Mouse (Mus musculus): ENCODE data around the gene Hbb-bh2. TPM values are rescaled to one million over a fixed set of nuclear protein-coding genes. Genes with fewer than 3 reads are reported as not detected.
"Not testable (repeated sequence)": the region's sequence is repeated elsewhere in the genome, so short reads cannot be mapped to it uniquely, and the experiment has no call there.

The Hbb-bh2 gene
- not detected in 2 replicates for polyA plus RNA-seq (2015; fragmentation: Nextera tagmentation; extraction: Ambion mirVana)

DNA sequence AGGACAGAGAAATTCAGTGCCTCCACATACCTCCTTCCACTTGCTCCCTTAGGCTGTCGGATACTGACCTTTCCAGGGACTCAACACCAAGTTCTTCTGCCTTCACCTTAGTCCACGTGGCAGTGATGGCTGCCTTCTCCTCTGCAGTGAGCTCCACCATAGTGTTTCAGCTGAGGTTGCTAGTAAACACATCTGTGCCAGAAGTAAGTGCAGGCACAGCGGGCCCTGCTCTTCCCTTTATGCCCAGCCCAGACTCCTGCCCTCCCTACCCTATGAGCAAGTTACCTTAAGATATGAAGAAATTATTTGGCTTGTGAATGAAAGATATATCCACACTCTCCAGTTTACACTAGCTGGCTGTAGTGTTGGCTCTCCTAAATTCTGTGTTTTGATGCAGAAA, at the start of gene Hbb-bh2:
TSS of gene Hbb-bh2 (minus strand) at position 253 of the 400 bp plus-strand sequence.
- no peak for DNase-seq (ENCODE audit: low spot score)

DNA sequence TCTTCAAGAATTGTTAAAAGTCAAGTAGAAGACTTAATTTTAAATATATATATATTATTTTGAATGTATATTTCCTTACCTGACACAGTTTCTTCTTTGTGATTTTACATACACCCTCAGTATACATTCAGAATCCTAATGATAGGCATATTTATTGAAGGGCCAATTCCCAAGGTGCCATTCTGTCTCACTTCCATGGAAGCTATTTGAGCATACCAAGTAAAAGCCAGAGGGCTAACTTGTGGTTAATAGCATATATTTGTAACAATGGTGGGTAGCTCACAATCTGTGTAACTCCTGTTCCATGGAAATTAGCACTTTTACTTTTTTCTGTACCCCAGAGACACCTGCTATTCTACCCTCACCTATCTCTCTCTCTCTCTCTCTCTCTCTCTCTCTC, 45.8 kb upstream of the Hbb-bh2 start, which contains the start of gene Olfr66:
TSS of gene Olfr66 (minus strand) at position 101 of the 400 bp plus-strand sequence.
- no peak for DNase-seq (ENCODE audit: low spot score)

DNA sequence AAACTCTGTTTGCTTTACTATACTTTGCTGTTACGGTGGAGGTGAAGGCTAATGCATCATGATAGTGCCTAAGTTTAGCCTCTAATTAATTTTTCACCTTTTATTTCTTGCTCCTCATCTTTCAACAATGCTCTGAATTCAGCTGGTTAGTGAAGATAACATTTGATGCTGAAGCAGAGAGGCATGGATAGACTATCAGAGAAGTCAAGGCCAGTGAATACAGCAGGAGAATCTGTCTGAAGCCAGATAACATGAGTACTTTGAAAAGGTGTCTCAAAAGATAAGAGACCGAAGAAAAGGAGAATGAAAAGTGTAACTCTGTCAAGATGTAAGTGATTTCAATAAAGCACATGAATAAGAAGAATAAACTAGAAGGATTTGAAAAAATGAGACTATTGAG, 36.8 kb upstream of the Hbb-bh2 start:
- DNase-seq (ENCODE audit: low spot score), result no peak

DNA sequence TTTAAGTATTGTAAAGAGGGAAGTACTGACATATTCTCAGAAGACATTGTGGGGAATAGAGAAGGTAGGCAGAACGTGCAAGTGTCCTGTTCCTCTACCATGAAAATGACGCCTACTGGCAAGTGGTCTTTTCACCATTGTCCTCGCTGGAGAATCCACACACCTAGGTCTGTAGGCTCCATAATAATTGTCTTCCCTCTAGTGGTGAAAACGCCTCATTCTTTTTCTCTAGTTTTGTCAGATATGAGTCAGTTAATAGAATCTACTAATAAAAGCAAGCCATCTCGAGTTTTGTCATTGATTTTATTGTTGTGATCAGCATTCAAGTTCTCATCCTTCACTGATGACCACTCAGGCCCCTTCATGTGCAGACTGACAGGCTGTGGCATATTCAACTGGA, 34.1 kb upstream of the Hbb-bh2 start:
- DNase-seq (ENCODE audit: low spot score), result no peak

DNA sequence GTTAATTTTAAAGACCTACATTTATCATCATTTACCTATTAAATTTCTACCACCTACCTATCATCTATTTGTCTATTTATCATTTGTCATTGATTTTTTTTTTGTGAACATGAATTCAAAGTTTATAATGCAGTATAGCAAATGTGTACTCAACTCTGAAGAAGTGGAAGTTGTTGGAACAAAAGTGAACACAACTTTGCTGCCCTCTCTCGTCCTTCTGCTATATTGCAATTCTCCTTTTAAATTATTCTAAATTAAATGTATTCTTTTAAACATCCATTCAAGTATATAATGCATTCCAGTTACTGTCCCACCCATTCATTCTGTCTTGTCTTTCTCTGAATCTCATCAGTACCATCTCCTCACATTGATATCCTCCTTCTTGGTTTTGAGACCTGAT, 32.7 kb upstream of the Hbb-bh2 start:
- DNase-seq (ENCODE audit: low spot score), result peak; percentile 7

DNA sequence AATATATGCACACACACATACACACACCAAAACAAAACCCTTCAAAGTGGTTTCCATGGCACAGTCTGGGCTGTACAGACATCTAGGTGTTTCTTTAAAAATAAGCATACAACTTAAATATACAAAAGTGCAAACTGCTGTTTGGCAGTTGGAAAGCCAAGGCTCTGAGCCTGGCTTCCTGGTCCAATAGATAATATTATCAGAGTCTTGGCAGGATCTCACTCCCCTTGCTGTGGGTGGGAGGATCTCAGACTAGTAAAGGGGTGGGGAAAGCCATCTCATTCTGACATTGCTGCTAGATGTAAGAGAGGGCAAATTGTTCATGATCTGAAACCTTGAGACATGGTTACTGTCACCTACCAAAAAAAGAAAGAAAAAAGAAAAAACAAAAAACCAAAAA, 30.3 kb upstream of the Hbb-bh2 start:
- DNase-seq (ENCODE audit: low spot score), result no peak

DNA sequence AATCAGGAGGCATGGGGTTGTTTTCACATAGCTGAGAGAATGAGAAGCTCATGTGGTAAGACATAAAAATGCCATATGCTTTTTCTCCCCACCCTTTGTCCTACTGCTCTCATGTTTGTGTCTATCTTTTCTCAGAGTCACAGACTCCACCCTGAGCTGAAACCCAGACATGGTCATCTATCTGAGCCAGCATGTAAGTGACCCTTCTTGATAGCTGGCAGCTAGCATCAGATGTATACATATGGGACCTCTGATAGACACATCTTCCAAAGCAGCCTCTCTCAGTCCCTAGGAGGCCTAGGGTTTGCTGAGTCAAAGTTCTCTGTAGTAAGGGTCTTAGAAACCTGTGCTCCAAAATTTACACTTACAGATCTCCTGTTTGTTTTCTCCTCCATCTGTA, 25.4 kb upstream of the Hbb-bh2 start:
- no peak for DNase-seq (ENCODE audit: low spot score)

DNA sequence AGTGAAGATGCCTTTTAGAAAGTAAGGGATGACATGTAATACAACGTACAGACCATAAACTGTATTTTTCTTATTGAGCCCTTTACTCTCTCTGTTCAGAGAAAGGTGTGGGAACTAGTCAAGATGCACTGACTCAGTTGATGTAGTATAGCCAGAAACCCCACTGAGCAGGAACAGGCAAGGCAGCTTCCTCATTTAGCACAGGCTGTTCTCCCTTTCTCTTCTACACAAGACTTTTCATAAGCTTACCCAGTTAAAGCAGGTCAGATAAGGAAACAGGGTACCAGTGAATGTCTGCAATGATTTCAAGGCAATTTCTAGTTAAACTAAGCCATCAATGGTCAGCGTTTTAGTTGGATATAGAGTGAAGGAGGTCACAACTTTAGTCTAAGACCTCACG, 21.2 kb upstream of the Hbb-bh2 start:
- DNase-seq (ENCODE audit: low spot score), result no peak

DNA sequence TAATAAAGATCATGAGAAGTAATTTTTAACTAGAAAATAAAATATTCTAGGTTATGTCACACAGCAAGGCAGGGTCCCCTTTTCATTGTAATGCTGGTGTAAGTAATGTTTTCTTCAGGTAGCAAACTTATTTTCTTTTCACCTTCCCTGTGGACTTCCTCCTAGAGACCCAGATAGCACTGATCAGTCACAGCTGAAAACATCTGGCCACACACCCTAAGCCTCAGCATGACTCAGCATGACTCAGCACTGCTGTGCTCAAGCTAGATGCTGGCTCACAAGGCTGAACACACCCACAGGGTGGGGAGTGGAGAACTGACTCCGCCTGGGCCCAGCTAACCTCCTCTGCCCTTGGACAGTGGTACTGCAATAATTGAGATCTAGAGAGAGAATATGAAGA, 20.5 kb upstream of the Hbb-bh2 start:
- peak; percentile 42 for DNase-seq (ENCODE audit: low spot score)

DNA sequence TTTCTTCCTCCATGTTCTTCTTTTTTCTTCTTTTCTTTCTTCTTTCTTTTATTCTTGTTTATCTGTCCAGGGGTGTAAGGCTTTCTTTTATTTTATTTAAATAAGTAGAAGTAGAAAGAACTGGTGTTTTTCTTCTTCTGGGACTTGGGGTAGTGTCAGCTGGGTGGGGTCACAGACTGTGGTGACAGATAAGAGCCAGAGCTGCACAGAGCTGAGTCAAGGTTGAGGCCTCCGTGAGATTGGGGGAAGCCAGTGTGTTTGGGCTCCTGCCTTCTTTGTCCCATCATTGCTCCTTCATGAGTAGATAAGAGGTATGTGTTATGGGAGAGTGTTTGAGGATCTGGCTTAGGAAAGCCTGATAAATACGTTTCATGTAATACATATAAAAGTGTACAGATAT, 18.8 kb upstream of the Hbb-bh2 start:
- DNase-seq (ENCODE audit: low spot score), result no peak

DNA sequence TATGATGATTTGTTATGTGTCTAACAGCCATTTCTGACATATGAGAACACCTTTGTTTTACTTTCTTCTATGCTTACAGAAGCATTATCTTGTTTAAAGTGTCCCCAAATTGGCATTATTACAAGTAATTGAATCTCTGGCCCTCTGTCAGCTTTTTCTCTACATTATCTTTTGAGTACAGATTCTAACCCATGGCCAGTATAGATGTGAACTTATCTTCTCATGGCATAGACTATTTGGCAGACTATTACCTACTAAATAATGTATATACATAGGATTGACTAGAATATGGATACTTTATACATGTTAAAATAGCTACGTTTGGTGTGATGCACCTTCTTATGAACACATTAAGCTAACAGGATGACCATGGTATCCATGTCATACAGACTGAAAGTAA, 14.3 kb upstream of the Hbb-bh2 start:
- no peak for DNase-seq (ENCODE audit: low spot score)

DNA sequence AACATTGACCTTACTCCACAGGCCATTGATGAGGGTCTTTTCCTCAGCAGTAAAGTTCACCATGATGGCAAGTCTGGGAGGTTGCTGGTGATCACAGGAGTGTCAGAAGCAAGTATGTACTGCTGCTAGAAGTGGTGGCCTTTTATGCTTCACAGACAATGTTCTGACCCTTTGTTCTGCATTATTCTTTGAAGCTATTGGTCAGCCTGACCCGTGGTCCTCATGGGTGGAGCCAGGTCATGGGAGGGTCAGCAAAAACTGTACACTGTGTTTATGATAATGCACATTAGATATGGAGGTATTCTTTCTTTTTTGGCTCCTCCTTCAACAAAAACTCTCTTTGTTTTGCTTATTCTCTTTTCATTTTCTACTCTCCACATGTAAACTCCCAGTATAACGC, 12.8 kb upstream of the Hbb-bh2 start, which contains the start of gene Hbb-y:
TSS of gene Hbb-y (minus strand) at position 127 of the 400 bp plus-strand sequence.
- no peak for DNase-seq (ENCODE audit: low spot score)

DNA sequence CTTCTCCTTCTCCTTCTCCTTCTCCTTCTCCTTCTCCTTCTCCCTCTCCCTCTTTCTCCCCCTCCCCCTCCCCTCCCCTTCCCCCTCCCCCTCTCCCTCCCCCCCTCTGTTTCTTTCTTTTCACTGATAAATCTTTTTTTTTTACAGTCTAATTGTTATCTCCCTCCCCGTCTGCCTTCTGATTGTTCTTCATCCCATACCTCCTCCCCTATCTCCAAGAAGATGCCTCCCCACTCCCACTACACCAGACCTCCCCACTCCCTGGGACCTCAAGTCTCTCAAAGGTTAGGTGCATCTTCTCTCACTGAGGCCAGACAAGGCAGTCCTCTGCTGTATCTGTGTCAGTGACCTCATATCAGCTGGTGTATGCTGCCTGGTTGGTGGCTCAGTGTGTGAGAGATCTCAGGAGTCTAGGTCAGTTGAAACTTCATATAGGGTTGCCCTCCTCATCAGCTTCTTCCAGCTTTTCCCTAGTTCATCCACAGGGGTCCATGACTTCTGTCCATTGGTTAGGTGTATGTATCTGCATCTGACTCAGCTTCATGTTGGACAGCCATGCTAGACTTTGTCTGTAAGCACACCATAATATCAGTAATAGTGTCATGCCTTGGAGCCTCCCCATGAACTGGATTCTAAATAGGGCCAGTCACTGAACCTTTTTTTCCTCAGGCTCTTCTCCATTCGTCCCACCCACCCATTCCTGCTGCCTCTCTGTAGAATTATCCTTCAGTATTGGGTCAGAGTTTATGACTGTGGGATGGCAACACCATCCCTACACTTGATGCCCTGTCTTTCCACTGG, 4.4 kb upstream of the Hbb-bh2 start:
- no peak for DNase-seq (ENCODE audit: low spot score)

DNA sequence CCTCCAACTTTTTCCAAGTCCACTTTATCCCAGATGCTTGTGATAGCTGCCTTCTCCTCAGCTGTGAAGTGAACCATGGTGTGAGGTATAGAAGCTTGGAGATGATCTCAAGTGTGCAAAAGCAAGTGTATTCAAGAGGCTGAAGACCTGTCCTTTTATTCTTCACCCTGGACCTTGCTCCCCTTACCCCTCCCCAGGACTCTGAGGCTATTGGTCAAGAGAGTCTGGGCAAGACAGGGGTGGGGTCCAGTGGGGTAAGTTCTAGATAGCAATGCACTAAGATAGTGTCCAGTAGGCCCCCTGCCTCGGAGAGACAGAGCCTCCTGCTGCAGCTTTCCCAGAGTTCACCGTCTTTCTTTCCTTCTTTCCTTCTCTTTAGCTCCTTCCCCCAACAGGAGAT, 2.7 kb upstream of the Hbb-bh2 start, which contains the start of gene Hbb-bh1:
TSS of gene Hbb-bh1 (minus strand) at position 131 of the 400 bp plus-strand sequence.
- no peak for DNase-seq (ENCODE audit: low spot score)

DNA sequence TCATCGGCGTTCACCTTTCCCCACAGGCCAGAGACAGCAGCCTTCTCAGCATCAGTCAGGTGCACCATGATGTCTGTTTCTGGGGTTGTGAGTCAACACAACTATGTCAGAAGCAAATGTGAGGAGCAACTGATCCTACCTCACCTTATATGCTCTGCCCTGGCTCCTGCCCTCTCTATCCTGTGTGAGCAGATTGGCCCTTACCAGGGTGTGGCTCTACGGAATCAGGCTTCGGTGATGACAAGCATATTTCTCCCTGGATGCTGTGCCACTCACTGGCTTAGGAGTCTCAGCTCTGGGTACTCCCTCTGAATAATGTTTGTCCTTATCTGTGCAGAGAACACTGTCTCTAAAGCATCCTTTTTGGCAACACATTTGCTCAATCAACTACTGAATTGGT, 12.5 kb downstream of the Hbb-bh2 start, which contains the start of gene Hbb-bs:
TSS of gene Hbb-bs (minus strand) at position 289 of the 400 bp plus-strand sequence.
- no peak for DNase-seq (ENCODE audit: low spot score)

DNA sequence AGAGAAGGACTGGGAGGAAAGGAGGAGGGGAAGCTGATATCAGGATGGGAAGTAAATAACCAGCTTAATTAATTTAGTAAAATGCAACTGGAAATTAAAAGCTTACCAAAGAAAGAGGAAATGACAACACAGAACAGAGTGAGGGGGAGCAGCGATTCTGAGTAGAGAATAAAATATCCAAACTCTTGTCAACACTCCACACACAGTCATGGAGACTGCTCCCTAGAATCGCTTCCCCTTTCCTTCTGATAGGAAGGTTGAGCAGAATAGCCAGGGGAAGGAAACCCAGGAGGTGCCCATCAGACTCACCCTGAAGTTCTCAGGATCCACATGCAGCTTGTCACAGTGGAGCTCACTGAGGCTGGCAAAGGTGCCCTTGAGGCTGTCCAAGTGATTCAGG, 13.2 kb downstream of the Hbb-bh2 start:
- DNase-seq (ENCODE audit: low spot score), result not testable (repeated sequence)

DNA sequence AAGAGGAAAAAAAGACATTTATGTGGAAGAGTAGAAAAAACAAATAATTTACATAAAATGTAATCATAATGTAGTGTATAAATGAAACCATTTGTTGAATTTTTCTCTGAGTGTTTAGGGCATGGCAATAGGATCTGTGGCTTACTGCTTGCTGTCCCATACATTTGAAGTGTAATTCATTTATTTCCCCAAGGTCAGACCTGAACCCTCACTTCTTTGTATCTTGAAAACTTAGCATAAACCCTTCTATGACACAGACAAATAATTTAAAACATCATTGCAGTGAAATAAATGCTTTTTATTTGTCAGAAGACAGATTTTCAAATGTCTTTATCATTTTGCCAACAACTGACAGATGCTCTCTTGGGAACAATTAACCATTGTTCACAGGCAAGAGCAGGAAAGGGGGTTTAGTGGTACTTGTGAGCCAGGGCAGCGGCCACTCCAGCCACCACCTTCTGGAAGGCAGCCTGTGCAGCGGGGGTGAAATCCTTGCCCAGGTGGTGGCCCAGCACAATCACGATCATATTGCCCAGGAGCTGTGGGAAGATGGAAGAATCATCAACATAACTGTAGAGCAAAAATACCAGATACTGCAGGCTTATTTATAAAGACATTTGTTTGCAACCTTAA, 13.9 kb downstream of the Hbb-bh2 start:
- no peak for DNase-seq (ENCODE audit: low spot score)

DNA sequence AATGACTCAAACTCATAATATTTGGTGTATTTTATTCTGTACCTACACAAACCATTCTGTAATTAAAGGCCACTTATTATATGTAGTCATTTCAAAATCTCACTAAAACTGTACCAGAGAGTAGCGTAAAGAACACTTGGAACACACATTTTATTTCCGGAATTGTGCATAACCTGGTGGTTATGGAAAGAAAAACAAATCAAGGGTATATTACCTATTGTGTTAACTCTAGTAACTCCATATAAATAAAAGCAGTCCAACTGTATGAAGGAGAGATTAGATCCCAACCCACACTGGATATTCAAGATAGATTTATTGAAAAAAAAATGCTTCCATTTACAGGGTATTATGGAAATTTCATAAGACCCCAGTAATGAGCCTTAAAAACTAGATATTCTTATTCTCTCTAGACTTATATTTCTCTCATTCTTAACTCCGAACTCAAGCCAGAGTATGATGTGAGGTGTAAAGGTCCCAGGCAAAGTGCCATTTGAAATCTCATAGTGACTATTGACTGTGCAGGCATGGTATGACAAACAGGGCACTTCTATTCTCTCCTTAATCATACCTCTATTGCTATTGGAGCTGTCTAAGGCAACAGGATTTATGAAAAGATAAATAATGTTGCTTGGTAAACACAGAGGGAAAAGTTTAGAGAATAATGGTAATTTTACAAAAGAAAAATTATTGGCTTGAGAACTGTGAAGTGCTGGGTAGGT, 14.6 kb downstream of the Hbb-bh2 start:
- DNase-seq (ENCODE audit: low spot score), result no peak

DNA sequence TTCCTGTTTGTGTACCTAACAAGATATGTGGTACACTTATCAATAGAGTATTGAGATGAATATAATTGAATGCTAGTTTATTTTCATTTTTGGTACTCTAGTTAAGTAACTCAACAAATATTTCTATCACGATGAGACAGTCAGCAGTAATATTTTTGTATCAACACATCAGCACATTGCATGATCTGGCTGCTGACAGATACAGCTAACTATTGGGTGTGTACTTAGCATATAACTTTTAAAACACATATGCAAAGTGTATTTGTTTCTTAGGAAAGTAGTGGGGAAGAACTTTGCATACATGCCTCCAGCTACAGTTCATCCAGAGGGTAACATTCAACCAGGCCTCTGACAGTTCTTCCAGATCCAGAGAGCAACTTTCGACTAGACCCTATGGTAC, 15.7 kb downstream of the Hbb-bh2 start:
- no peak for DNase-seq (ENCODE audit: low spot score)

DNA sequence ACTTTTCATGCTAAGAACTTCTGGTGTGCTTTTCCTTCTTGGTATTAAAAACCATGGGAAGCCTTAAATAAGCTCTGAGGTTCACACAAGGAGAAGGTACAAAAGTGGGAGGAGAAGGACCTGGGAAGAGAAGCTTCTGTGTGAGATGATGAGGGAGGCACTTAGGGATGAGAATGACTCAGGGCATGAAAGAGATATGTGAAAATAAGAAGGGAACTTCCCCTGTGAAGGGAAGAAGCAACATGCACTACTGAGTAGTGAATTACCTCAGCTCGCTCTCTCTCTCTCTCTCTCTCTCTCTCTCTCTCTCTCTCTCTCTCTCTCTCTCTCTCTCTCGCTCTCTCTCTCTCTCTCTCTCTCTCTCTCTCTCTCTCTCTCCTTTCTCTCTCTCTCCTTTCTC, 25.2 kb downstream of the Hbb-bh2 start:
- not testable (repeated sequence) for DNase-seq (ENCODE audit: low spot score)

DNA sequence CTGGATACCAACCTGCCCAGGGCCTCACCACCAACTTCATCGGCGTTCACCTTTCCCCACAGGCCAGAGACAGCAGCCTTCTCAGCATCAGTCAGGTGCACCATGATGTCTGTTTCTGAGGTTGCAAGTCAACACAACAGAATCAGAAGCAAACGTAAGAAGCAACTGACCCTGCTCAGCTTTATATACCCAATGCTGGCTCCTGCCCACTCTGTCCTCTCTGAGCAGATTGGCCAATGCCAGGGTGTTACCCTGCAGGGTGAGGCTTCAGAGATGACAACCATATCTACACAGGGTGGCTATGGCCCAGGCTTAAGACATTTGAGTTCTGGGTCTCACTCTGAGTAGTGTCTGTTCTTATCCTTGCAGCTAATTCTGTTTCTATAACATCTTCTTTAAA, 26.6 kb downstream of the Hbb-bh2 start, which contains the start of gene Hbb-bt:
TSS of gene Hbb-bt (minus strand) at position 231 of the 400 bp plus-strand sequence.
- no peak for DNase-seq (ENCODE audit: low spot score)

DNA sequence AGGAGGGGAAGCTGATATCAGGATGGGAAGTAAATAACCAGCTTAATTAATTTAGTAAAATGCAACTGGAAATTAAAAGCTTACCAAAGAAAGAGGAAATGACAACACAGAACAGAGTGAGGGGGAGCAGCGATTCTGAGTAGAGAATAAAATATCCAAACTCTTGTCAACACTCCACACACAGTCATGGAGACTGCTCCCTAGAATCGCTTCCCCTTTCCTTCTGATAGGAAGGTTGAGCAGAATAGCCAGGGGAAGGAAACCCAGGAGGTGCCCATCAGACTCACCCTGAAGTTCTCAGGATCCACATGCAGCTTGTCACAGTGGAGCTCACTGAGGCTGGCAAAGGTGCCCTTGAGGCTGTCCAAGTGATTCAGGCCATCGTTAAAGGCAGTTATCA, 27.2 kb downstream of the Hbb-bh2 start:
- DNase-seq (ENCODE audit: low spot score), result not testable (repeated sequence)
